Mouse (Mus musculus) R1 (cell line): ENCODE data around the gene Slc35c1.
A peak's percentile ranks its signal among the peaks of the same experiment; 100 is the strongest.

Source experiments
- DNase-seq: peaks from one replicate; pipeline ENCODE4 v3.0.0-alpha.2; 2018; ENCODE audit warnings: low read depth, low spot score

Slc35c1 gene

GRCm38 (mm10) chr2:92476580-92476979 lies 16.2 kb upstream of the Slc35c1 start:
- peak; percentile 94 for DNase-seq

- DNase-seq = peak; percentile 88
Observed at GRCm38 (mm10) chr2:92475711-92476110, 15.4 kb upstream of the Slc35c1 start.

GRCm38 (mm10) chr2:92474920-92475319 lies 14.6 kb upstream of the Slc35c1 start:
- peak; percentile 94 for DNase-seq

- peak; percentile 73 for DNase-seq
Observed at GRCm38 (mm10) chr2:92471886-92472670, 11.7 kb upstream of the Slc35c1 start.

GRCm38 (mm10) chr2:92464690-92465089 lies 4.4 kb upstream of the Slc35c1 start:
- DNase-seq = peak; percentile 57

GRCm38 (mm10) chr2:92461215-92461614 lies 877 bp upstream of the Slc35c1 start:
- no peak for DNase-seq

- DNase-seq = peak; percentile 76
Observed at GRCm38 (mm10) chr2:92459141-92459920, 1.0 kb downstream of the Slc35c1 start.

- DNase-seq = no peak
Observed at GRCm38 (mm10) chr2:92458481-92458880, 1.9 kb downstream of the Slc35c1 start.

- no peak for DNase-seq
Observed at GRCm38 (mm10) chr2:92456970-92457530, 3.3 kb downstream of the Slc35c1 start.

- no peak for DNase-seq
Observed at GRCm38 (mm10) chr2:92455704-92456103, 4.6 kb downstream of the Slc35c1 start.

GRCm38 (mm10) chr2:92454166-92454565 lies 6.2 kb downstream of the Slc35c1 start:
- DNase-seq = no peak

- no peak for DNase-seq
Observed at GRCm38 (mm10) chr2:92451126-92451525, 9.2 kb downstream of the Slc35c1 start.

- peak; percentile 58 for DNase-seq
Observed at GRCm38 (mm10) chr2:92447121-92447740, 13.1 kb downstream of the Slc35c1 start.

GRCm38 (mm10) chr2:92446656-92447055 lies 13.7 kb downstream of the Slc35c1 start:
- DNase-seq = no peak

GRCm38 (mm10) chr2:92445890-92446289 lies 14.4 kb downstream of the Slc35c1 start:
- DNase-seq = no peak

- DNase-seq = no peak
Observed at GRCm38 (mm10) chr2:92444376-92444775, 16.0 kb downstream of the Slc35c1 start.

GRCm38 (mm10) chr2:92443313-92443712 lies 17.0 kb downstream of the Slc35c1 start:
- DNase-seq = no peak

GRCm38 (mm10) chr2:92442419-92443001 lies 17.8 kb downstream of the Slc35c1 start:
- DNase-seq = no peak

GRCm38 (mm10) chr2:92440432-92440831 lies 19.9 kb downstream of the Slc35c1 start:
- no peak for DNase-seq

- no peak for DNase-seq
Observed at GRCm38 (mm10) chr2:92438567-92438966, 21.8 kb downstream of the Slc35c1 start.

GRCm38 (mm10) chr2:92437875-92438274 lies 22.5 kb downstream of the Slc35c1 start:
- peak; percentile 93 for DNase-seq

GRCm38 (mm10) chr2:92437366-92437765 lies 23.0 kb downstream of the Slc35c1 start:
- no peak for DNase-seq
